Mouse (Mus musculus) CH12.LX (cell line): ENCODE results near the gene Foxa3. TPM values are rescaled to one million over a fixed set of nuclear protein-coding genes. Genes with fewer than 3 reads are reported as not detected.

Source experiments
- DNase-seq: peaks from one replicate; pipeline ENCODE4 v3.0.0-alpha.2; 2013; ENCODE audit errors: extremely low read depth
- H3K27ac ChIP-seq: 2 replicates; pipeline ENCODE4 v1.5.1; 2012; ENCODE audit warnings: low read depth, mild to moderate bottlenecking, control low read depth, moderate library complexity; ENCODE audit not compliant: insufficient read depth
- H3K27me3 ChIP-seq: replicated peaks from 2 replicates; pipeline ENCODE3; 2012; ENCODE audit warnings: inconsistent platforms
- H3K36me3 ChIP-seq, 2 experiments: replicated peaks in 1 of 2; 2 replicates each; pipeline versions ENCODE3 to v1.6.1; 2012; ENCODE audit warnings: inconsistent platforms in 1 of 2, low read length in 1 of 2, mild to moderate bottlenecking in 1 of 2, mixed read lengths in 1 of 2, moderate library complexity in 1 of 2; ENCODE audit not compliant: control insufficient read depth in 1 of 2, insufficient read depth in 1 of 2
- H3K4me1 ChIP-seq, 2 experiments: 2 replicates each; pipeline ENCODE4 v1.6.1; 2012; ENCODE audit warnings: inconsistent platforms in 1 of 2, moderate library complexity in 1 of 2; ENCODE audit not compliant: insufficient read depth in 2 of 2, control insufficient read depth in 1 of 2
- H3K4me2 ChIP-seq: 2 replicates; pipeline ENCODE4 v1.6.1; 2012; ENCODE audit warnings: low read depth, mild to moderate bottlenecking, control low read depth; ENCODE audit not compliant: poor library complexity, insufficient read depth, severe bottlenecking
- H3K4me3 ChIP-seq, 3 experiments: fragments of 150-350 bp in 1 of 3; sonication (generic) in 1 of 3; replicated peaks in 1 of 3; 2 replicates each; pipeline versions ENCODE3 to v1.5.1; 2011 to 2012; ENCODE audit warnings: low read depth in 2 of 3, low read length in 2 of 3, mild to moderate bottlenecking in 2 of 3, moderate library complexity in 2 of 3, control low read depth in 1 of 3, improper control_type of control experiment in 1 of 3, inconsistent platforms in 1 of 3, mixed read lengths in 1 of 3; ENCODE audit not compliant: poor library complexity in 1 of 3
- H3K79me2 ChIP-seq: replicated peaks from 2 replicates; pipeline ENCODE4 v1.6.1; 2012; ENCODE audit warnings: mild to moderate bottlenecking, moderate library complexity; ENCODE audit not compliant: control insufficient read depth, poor library complexity, insufficient read depth, severe bottlenecking; ENCODE audit errors: extremely low read depth
- H3K9ac ChIP-seq: 2 replicates; pipeline ENCODE4 v1.6.1; 2012; ENCODE audit warnings: low read depth, mild to moderate bottlenecking, control low read depth, moderate library complexity; ENCODE audit not compliant: insufficient read depth
- H3K9me3 ChIP-seq: replicated peaks from 2 replicates; pipeline ENCODE3; 2012; ENCODE audit warnings: low read length, inconsistent platforms, mixed read lengths
- BHLHE40 ChIP-seq: IDR thresholded peaks from 2 replicates; pipeline ENCODE4 v1.6.1; 2011; ENCODE audit warnings: mild to moderate bottlenecking, low read depth, low read length, improper control_type of control experiment
- CHD1 ChIP-seq: IDR thresholded peaks from 2 replicates; pipeline ENCODE4 v1.6.1; 2012; ENCODE audit warnings: low read depth, low read length, improper control_type of control experiment, inconsistent platforms
- CTCF ChIP-seq, 2 experiments: IDR thresholded peaks in 1 of 2; conservative IDR thresholded peaks in 1 of 2; 2 replicates each; pipeline ENCODE4 v1.5.1; 2011 to 2012; ENCODE audit warnings: low read depth in 2 of 2, low read length in 2 of 2, improper control_type of control experiment in 1 of 2, inconsistent platforms in 1 of 2, mild to moderate bottlenecking in 1 of 2, moderate library complexity in 1 of 2
- EP300 ChIP-seq: IDR thresholded peaks from 2 replicates; pipeline ENCODE4 v1.6.1; 2011; ENCODE audit warnings: low read length, improper control_type of control experiment
- ETS1 ChIP-seq: conservative IDR thresholded peaks from 2 replicates; pipeline ENCODE4 v1.6.1; 2012; ENCODE audit warnings: low read depth, mild to moderate bottlenecking, inconsistent platforms, low read length, improper control_type of control experiment, moderate library complexity
- GABPA ChIP-seq: IDR thresholded peaks from 2 replicates; pipeline ENCODE4 v1.6.1; 2012; ENCODE audit warnings: low read depth, low read length, improper control_type of control experiment, inconsistent platforms; ENCODE audit not compliant: insufficient replicate concordance
- HCFC1 ChIP-seq: IDR thresholded peaks from 2 replicates; pipeline ENCODE4 v1.6.1; 2012; ENCODE audit warnings: low read depth, mild to moderate bottlenecking, inconsistent platforms, low read length, improper control_type of control experiment
- IRF4 ChIP-seq: IDR thresholded peaks from 2 replicates; pipeline ENCODE4 v1.6.1; 2014; ENCODE audit warnings: low read depth, mild to moderate bottlenecking, inconsistent platforms, low read length, improper control_type of control experiment
- JUN ChIP-seq: IDR thresholded peaks from 2 replicates; pipeline ENCODE4 v1.6.1; 2011; ENCODE audit warnings: low read depth, mild to moderate bottlenecking, low read length, improper control_type of control experiment, moderate library complexity; ENCODE audit not compliant: insufficient read depth
- MAFK ChIP-seq: IDR thresholded peaks from 2 replicates; pipeline ENCODE4 v1.6.1; 2011; ENCODE audit warnings: low read length, improper control_type of control experiment; ENCODE audit not compliant: insufficient replicate concordance
- MAX ChIP-seq: IDR thresholded peaks from 2 replicates; pipeline ENCODE4 v1.6.1; 2011; ENCODE audit warnings: low read length, improper control_type of control experiment
- MAZ ChIP-seq: IDR thresholded peaks from 2 replicates; pipeline ENCODE4 v1.6.1; 2012; ENCODE audit warnings: low read depth, mild to moderate bottlenecking, inconsistent platforms, low read length, improper control_type of control experiment, moderate library complexity
- MXI1 ChIP-seq: IDR thresholded peaks from 2 replicates; pipeline ENCODE4 v1.6.1; 2011; ENCODE audit warnings: mild to moderate bottlenecking, low read depth, low read length, improper control_type of control experiment
- MYC ChIP-seq: IDR thresholded peaks from 2 replicates; pipeline ENCODE4 v1.6.1; 2011; ENCODE audit warnings: low read depth, mild to moderate bottlenecking, improper control_type of control experiment, low read length
- NRF1 ChIP-seq: IDR thresholded peaks from 2 replicates; pipeline ENCODE4 v1.6.1; 2014; ENCODE audit warnings: low read depth, mild to moderate bottlenecking, inconsistent platforms, low read length, improper control_type of control experiment, moderate library complexity
- RAD21 ChIP-seq: IDR thresholded peaks from 2 replicates; pipeline ENCODE4 v1.6.1; 2011; ENCODE audit warnings: low read depth, mild to moderate bottlenecking, low read length, improper control_type of control experiment, moderate library complexity
- SMC3 ChIP-seq: IDR thresholded peaks from 2 replicates; pipeline ENCODE4 v1.6.1; 2011; ENCODE audit warnings: low read depth, low read length, improper control_type of control experiment
- TBP ChIP-seq: conservative IDR thresholded peaks from 2 replicates; pipeline ENCODE4 v1.6.1; 2011; ENCODE audit warnings: low read depth, low read length, improper control_type of control experiment
- TCF12 ChIP-seq: IDR thresholded peaks from 2 replicates; pipeline ENCODE4 v1.6.1; 2014; ENCODE audit warnings: low read depth, mild to moderate bottlenecking, inconsistent platforms, low read length, improper control_type of control experiment
- UBTF ChIP-seq: IDR thresholded peaks from 2 replicates; pipeline ENCODE4 v1.6.1; 2012; ENCODE audit warnings: low read depth, mild to moderate bottlenecking, inconsistent platforms, low read length, improper control_type of control experiment, moderate library complexity
- USF1 ChIP-seq: IDR thresholded peaks from 2 replicates; pipeline ENCODE4 v1.6.1; 2014; ENCODE audit warnings: low read depth, mild to moderate bottlenecking, inconsistent platforms, low read length, improper control_type of control experiment
- ZC3H11A ChIP-seq: IDR thresholded peaks from 2 replicates; pipeline ENCODE4 v1.6.1; 2012; ENCODE audit warnings: low read depth, mild to moderate bottlenecking, inconsistent platforms, low read length, improper control_type of control experiment
- ZKSCAN1 ChIP-seq: IDR thresholded peaks from 2 replicates; pipeline ENCODE4 v1.6.1; 2012; ENCODE audit warnings: low read depth, inconsistent platforms, low read length, improper control_type of control experiment, borderline replicate concordance
- ZMIZ1 ChIP-seq: IDR thresholded peaks from 2 replicates; pipeline ENCODE4 v1.6.1; 2012; ENCODE audit warnings: low read depth, mild to moderate bottlenecking, inconsistent platforms, low read length, improper control_type of control experiment
- dilution Hi-C: fragments of 300-500 bp; cut with MboI; formaldehyde crosslinking; loops from 2 replicates; pipeline ENCODE4 v1.14.3; 2020; ENCODE audit warnings: low sequenced_read_pairs; ENCODE audit not compliant: extremely low pct_unique_long_range_greater_than_20kb, extremely low pct_ligation_motif_present
- in situ Hi-C: fragments of 300-500 bp; cut with MboI; formaldehyde crosslinking; loops from 3 replicates; pipeline ENCODE4 v1.14.3; 2019; ENCODE audit warnings: low sequenced_read_pairs, low pct_ligation_motif_present, low pct_unique_long_range_greater_than_20kb, mixed read lengths
- polyA plus RNA-seq: library from polyadenylated mRNA; unstranded; fragments of >175 nt; gene quantifications from 2 replicates; pipeline ENCODE4 v1.2.1, GENCODE M21; 2012; ENCODE audit warnings: low read depth; ENCODE audit not compliant: insufficient read length
- total RNA-seq, 2 experiments: library from RNA; depleted of rRNA; stranded (reverse); fragments of 300-350 nt in 1 of 2; fragments of >200 nt in 1 of 2; gene quantifications; 2 replicates each; pipeline ENCODE4 v1.2.3; 2012 to 2014

Gene Foxa3
- total and polyA plus RNA-seq, 3 experiments = 0.08 TPM; not detected in 2

DNA sequence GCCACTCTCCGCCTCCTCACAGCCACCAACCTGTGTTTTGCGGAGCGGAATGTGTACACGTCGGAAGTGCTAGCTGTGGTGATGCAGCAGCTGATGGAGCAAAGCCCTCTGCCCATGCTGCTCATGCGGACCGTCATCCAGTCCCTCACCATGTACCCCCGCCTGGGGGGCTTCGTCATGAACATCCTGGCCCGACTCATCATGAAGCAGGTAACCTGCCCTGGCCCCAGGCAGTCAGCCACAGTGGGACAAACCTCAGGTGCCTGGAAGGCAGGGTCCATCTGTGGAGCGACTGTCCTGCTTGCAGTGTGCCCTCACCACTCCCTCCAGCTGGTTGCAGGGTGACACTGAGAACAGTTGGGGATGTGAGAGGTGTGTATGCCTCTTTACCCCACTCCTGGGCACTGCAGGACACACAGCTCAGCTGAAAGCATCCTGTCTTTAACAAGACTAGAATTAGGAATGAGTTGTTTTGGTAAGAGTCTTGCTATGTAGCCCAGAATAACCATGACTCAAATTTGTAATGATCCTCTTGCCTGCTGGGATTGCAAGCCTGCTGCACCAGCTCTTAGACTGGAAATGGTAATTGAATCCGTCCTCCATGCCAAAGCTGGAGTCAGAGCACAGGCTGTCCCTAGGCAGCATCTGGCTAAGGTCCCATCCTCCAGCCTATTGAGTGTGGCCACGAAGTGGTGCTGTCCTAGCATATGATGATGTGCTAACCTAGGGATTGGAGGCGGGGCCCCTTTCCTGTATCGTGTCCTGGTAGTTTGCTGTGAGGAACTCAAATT, 29.2 kb upstream of the Foxa3 start:
- no peak for DNase-seq
- no peak overlapping the region for H3K4me3 ChIP-seq
- in situ Hi-C loops (no loop called here), dilution Hi-C loops (no loop called here)
- no peaks in the 10 kb centered on the region for H3K79me2 ChIP-seq
- no peak for TF ChIP-seq MAZ
- no peak for TF ChIP-seq JUN
- no peak for TF ChIP-seq ETS1
- no peak for TF ChIP-seq ZKSCAN1
- TF ChIP-seq CTCF (conservative IDR thresholded peaks at IDR 0.05 in 1 of 2, IDR thresholded peaks at IDR 0.05 in 1 of 2; ENCODE audit: low read depth in 2 of 2, low read length in 2 of 2) = no peak
- no peak for TF ChIP-seq ZC3H11A
- TF ChIP-seq MYC = no peak
- no peak for TF ChIP-seq TBP
- TF ChIP-seq ZMIZ1 = no peak
- no peak for TF ChIP-seq USF1
- no peak for TF ChIP-seq EP300
- TF ChIP-seq CHD1 = no peak
- no peak for TF ChIP-seq GABPA
- TF ChIP-seq MAX = no peak
- no peak for TF ChIP-seq HCFC1
- no peak for TF ChIP-seq UBTF
- TF ChIP-seq NRF1 = no peak
- TF ChIP-seq SMC3 = no peak
- no peak for TF ChIP-seq RAD21
- no peak for TF ChIP-seq MAFK
- no peaks in the 10 kb centered on the region for H3K9me3 ChIP-seq
- peaks cover 0 to 12% of the 10 kb centered on the region in 2 experiments; a peak in 1 of 4 replicates for H3K4me1 ChIP-seq
- no peak overlapping the region for H3K27ac ChIP-seq
- H3K36me3 ChIP-seq = peaks cover 78 to 100% of the 10 kb centered on the region in 2 experiments
- H3K4me2 ChIP-seq = no peak overlapping the region
- H3K27me3 ChIP-seq = no peaks in the 10 kb centered on the region
- H3K9ac ChIP-seq = no peak overlapping the region

DNA sequence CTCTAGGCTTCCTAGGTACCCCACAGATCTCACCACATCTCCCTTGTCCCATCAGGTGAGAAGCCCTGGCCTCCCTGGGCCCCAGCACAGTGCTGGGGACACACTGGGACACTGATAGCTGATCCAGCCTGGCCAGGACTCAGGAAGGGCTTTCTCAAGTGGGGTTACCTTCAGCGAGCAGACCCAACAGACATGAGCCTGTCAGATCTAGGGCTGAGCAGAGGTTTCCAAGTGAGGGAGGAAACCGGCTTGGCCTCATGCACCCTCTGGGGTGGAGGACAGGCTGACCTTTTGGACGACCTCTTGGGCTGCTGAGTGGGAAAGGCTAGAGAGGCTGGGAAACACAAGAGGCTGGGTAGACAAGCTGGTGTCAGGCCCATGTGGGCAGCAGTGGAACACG, 27.8 kb upstream of the Foxa3 start:
- in situ Hi-C loops (no loop called here), dilution Hi-C loops (no loop called here)
- Histone ChIP-seq H3K27me3 (no peaks in the 10 kb centered on the region), H3K4me1 (peaks cover 0 to 12% of the 10 kb centered on the region in 2 experiments; a peak in 1 of 4 replicates), H3K9me3 (no peaks in the 10 kb centered on the region), H3K79me2 (no peaks in the 10 kb centered on the region), H3K4me3 (no peak overlapping the region), H3K9ac (no peak overlapping the region), H3K36me3 (peaks cover 88 to 100% of the 10 kb centered on the region in 2 experiments), H3K27ac (no peak overlapping the region), H3K4me2 (no peak overlapping the region)
- TF ChIP-seq MXI1 (no peak), BHLHE40 (no peak), TCF12 (no peak), IRF4 (no peak)
- no peak for DNase-seq
